Comparison of ENCODE assay signal across 7 mouse cellular contexts in the genomic region with DNA sequence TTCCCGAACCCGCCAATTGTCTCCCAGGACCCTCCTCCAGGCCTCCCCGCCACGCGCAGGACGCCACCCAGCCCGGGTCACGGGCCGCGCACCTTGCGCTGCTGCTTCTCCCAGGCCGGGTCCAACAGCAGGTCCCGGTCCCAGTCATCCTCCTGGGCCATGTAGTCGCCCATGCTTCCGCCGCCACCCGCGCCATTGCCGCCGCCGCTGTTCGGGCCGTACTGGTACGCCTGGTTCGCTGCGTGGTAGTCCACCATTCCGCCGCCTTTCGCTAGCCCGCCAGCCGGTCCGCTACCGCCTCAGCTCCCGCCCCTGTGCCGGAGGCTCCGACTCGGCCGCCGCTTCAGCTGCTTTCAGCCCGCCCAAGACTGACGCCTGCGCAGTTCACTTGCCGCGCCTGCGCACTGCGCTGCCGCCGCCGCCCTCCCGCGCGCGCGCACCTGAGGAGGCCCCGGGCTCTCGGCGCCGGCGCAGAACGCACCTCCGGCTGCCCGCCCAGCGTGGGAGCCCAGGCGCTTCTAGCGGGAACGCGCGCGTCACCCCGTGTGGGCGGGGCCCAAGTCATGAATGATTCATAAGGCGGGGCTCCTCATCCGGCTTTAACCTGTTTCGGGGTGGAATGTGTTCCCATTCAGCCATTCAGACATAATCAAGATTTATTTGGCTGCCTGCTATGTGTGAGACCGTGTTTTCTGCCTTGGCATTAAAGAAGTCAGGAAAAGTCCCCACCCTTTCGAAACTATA. TPM values are rescaled to one million over a fixed set of nuclear protein-coding genes. Genes with fewer than 3 reads are reported as not detected.
A peak's percentile ranks its signal among the peaks of the same experiment; 100 is the strongest.
DNase-seq lines count a peak whose midpoint lies in the region; ATAC-seq and TF ChIP-seq lines count a peak whose summit lies in the region.

A gene (minus strand): TSS at position 414 of the 744 bp plus-strand sequence.

- under 1% methylated on average over 71 of the region's 76 CpGs for WGBS in intestine, postnatal 0 days
- WGBS in midbrain, embryonic 12.5 days: under 1% methylated on average over 76 of the region's 76 CpGs
- WGBS in small intestine, adult 2 months: under 1% methylated on average over 76 of the region's 76 CpGs

- TF ChIP-seq CTCF in intestine, postnatal 0 days (IDR thresholded peaks at IDR 0.05; ENCODE audit: low read depth): no peak
- no peak for TF ChIP-seq CTCF in small intestine, adult 2 months (IDR thresholded peaks at IDR 0.05; ENCODE audit: extremely low read depth, insufficient read length, insufficient replicate concordance, low read depth, low read length)

- no peaks in the 10 kb centered on the region for H3K27me3 ChIP-seq in intestine, postnatal 0 days (replicated peaks; ENCODE audit: control insufficient read depth, insufficient read depth, low read length)
- no peaks in the 10 kb centered on the region for H3K27me3 ChIP-seq in midbrain, embryonic 12.5 days
- H3K27me3 ChIP-seq in small intestine, adult 2 months (ENCODE audit: control insufficient read depth, insufficient read depth, low read length): no peaks in the 10 kb centered on the region

- H3K4me3 ChIP-seq in intestine, postnatal 0 days (ENCODE audit: low read depth, low read length): peak within 1 kb of the TSS; percentile 100
- peak within 1 kb of the TSS; percentile 98 for H3K4me3 ChIP-seq in midbrain, embryonic 12.5 days
- peak within 1 kb of the TSS; percentile 95 for H3K4me3 ChIP-seq in small intestine, adult 2 months (ENCODE audit: low read depth, low read length)

- peak within 1 kb of the TSS; percentile 70 for H3K4me2 ChIP-seq in intestine, postnatal 0 days (replicated peaks; ENCODE audit: low read depth)
- H3K4me2 ChIP-seq in midbrain, embryonic 12.5 days (replicated peaks): peak within 1 kb of the TSS; percentile 90

- peak; percentile 93 for ATAC-seq in intestine, postnatal 0 days
- ATAC-seq in midbrain, embryonic 12.5 days (ENCODE audit: low FRiP score, low read depth): peak; percentile 89

- peak; percentile 99 for TF ChIP-seq POLR2A in small intestine, adult 2 months (IDR thresholded peaks at IDR 0.05; ENCODE audit: low read depth, low read length)

- peak within 1 kb of the TSS; percentile 99 for H3K9ac ChIP-seq in intestine, postnatal 0 days (ENCODE audit: low read depth, low read length)
- peak within 1 kb of the TSS; percentile 91 for H3K9ac ChIP-seq in midbrain, embryonic 12.5 days (replicated peaks)

- H3K9me3 ChIP-seq in intestine, postnatal 0 days (ENCODE audit: control insufficient read depth): no peaks in the 10 kb centered on the region
- no peaks in the 10 kb centered on the region for H3K9me3 ChIP-seq in midbrain, embryonic 12.5 days

- H3K27ac ChIP-seq in intestine, postnatal 0 days (ENCODE audit: low read depth, low read length): peak within 1 kb of the TSS; percentile 93
- H3K27ac ChIP-seq in midbrain, embryonic 12.5 days (replicated peaks): peak within 1 kb of the TSS; percentile 86
- H3K27ac ChIP-seq in small intestine, adult 2 months (ENCODE audit: insufficient read depth, low read depth, low read length): peak within 1 kb of the TSS; percentile 95

- H3K4me1 ChIP-seq in intestine, postnatal 0 days (replicated peaks; ENCODE audit: control insufficient read depth, insufficient read depth, low read length): 0 out of 2 replicates have a peak, but pooled peaks cover 5% of the 10 kb centered on the region
- H3K4me1 ChIP-seq in midbrain, embryonic 12.5 days: peaks cover 30% of the 10 kb centered on the region
- peaks cover 13% of the 10 kb centered on the region; the same call in 1 of the 2 replicates for H3K4me1 ChIP-seq in small intestine, adult 2 months (ENCODE audit: control insufficient read depth, insufficient read depth, insufficient read length, low read length)

- DNase-seq in adrenal gland, adult 8-10 months: peak; percentile 98
- peak; percentile 98 for DNase-seq in embryo, embryonic 9.5 days (ENCODE audit: extremely low spot score)
- DNase-seq in gonadal fat pad, adult 2 months (ENCODE audit: low read depth): no peak
- peak; percentile 99 for DNase-seq in left cerebral cortex, postnatal 4 days

- H3K36me3 ChIP-seq in intestine, postnatal 0 days (ENCODE audit: control insufficient read depth, insufficient read depth): no peaks in the 10 kb centered on the region
- H3K36me3 ChIP-seq in midbrain, embryonic 12.5 days: no peaks in the 10 kb centered on the region
- peaks cover 4% of the 10 kb centered on the region for H3K36me3 ChIP-seq in small intestine, adult 2 months (ENCODE audit: control insufficient read depth, insufficient read depth, low read length)

- intact Hi-C loops in left cerebral cortex, postnatal 4 days (cut with DNase I): no loop called here

RNA-seq across cellular contexts. Expression of the gene that starts here (rescaled TPM):
- total RNA-seq in adrenal gland, adult 8-10 months (2022): 100 to 1,000 TPM; 184 to 285 (median 233) TPM
- 311 and 323 TPM in 2 replicates for polyA plus RNA-seq in gonadal fat pad, adult 2 months (2012; rRNA removed)
- polyA plus RNA-seq in intestine, postnatal 0 days (2015; fragmentation: Nextera tagmentation; extraction: Ambion mirVana): 293 and 319 TPM in 2 replicates
- 100 to 1,000 TPM; 129 to 134 TPM for total RNA-seq in left cerebral cortex, postnatal 4 days (2021)
- 162 and 175 TPM in 2 replicates for polyA plus RNA-seq in midbrain, embryonic 12.5 days (2016; fragmentation: Nextera tagmentation; extraction: Ambion mirVana)
- polyA plus RNA-seq in small intestine, adult 2 months (2012; rRNA removed): 506 and 1,069 TPM in 2 replicates
